Mouse (Mus musculus): ENCODE results near the gene Supt20. TPM values are rescaled to one million over a fixed set of nuclear protein-coding genes. Genes with fewer than 3 reads are reported as not detected.

The Supt20 gene
- polyA plus RNA-seq, 1 experiment from 2014 or later = 102 TPM

- H3K9me3 ChIP-seq (ENCODE audit: control insufficient read depth, low read length) = no peaks in the 10 kb centered on the region
- H3K36me3 ChIP-seq (ENCODE audit: control insufficient read depth, insufficient read depth) = peaks cover 3% of the 10 kb centered on the region; the same call in 1 of the 2 replicates
- H3K4me3 ChIP-seq (replicated peaks; ENCODE audit: low read length) = peak overlapping the region; percentile 87
- H3K27ac ChIP-seq (ENCODE audit: low read length) = peak overlapping the region; percentile 97
- peak overlapping the region; percentile 85 for H3K9ac ChIP-seq (replicated peaks; ENCODE audit: low read depth, low read length)
- H3K27me3 ChIP-seq (replicated peaks; ENCODE audit: control insufficient read depth, insufficient read depth, low read length) = no peaks in the 10 kb centered on the region
- ATAC-seq = no peak
- H3K4me1 ChIP-seq (replicated peaks; ENCODE audit: control insufficient read depth, insufficient read depth, low read length) = peaks cover 15% of the 10 kb centered on the region
- WGBS = 49% methylated on average over 18 of the region's 18 CpGs
- H3K4me2 ChIP-seq (ENCODE audit: low read length) = peak overlapping the region; percentile 88
Observed at GRCm38 (mm10) chr3:54736101-54736927, 43.7 kb downstream of the Supt20 start.

- Histone ChIP-seq H3K4me3 (replicated peaks; ENCODE audit: low read length) (no peak overlapping the region), H3K9ac (replicated peaks; ENCODE audit: low read depth, low read length) (no peak overlapping the region), H3K27me3 (replicated peaks; ENCODE audit: control insufficient read depth, insufficient read depth, low read length) (no peaks in the 10 kb centered on the region), H3K4me1 (replicated peaks; ENCODE audit: control insufficient read depth, insufficient read depth, low read length) (peaks cover 15% of the 10 kb centered on the region), H3K9me3 (ENCODE audit: control insufficient read depth, low read length) (no peaks in the 10 kb centered on the region), H3K36me3 (ENCODE audit: control insufficient read depth, insufficient read depth) (peaks cover 13% of the 10 kb centered on the region), H3K4me2 (ENCODE audit: low read length) (no peak overlapping the region), H3K27ac (ENCODE audit: low read length) (no peak overlapping the region)
- ATAC-seq = no peak
- 97% methylated on average over 8 of the region's 8 CpGs for WGBS
Observed at GRCm38 (mm10) chr3:54737317-54737716, 44.7 kb downstream of the Supt20 start.

DNA sequence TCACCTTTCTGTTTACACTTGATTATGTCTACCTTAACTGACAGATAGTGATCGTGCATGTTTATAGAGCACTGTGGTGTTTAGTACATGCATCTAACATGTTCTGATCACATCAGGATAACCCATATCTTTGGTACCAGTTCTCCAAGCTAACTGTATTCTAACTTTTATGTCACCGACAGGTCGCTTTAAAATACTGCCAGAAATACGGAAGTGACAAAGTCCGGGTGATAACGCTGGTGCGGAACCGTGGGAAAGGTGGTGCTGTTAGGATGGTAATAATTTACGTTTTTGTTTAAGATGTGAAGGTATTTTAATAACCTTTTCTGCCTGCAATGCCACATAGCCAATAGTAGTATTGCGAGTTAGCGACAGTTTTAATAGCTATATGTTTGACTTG, 49.4 kb downstream of the Supt20 start:
- Histone ChIP-seq H3K9me3 (ENCODE audit: control insufficient read depth, low read length) (no peaks in the 10 kb centered on the region), H3K9ac (replicated peaks; ENCODE audit: low read depth, low read length) (no peak overlapping the region), H3K4me1 (replicated peaks; ENCODE audit: control insufficient read depth, insufficient read depth, low read length) (no peaks in the 10 kb centered on the region), H3K27me3 (replicated peaks; ENCODE audit: control insufficient read depth, insufficient read depth, low read length) (no peaks in the 10 kb centered on the region), H3K27ac (ENCODE audit: low read length) (no peak overlapping the region), H3K4me3 (replicated peaks; ENCODE audit: low read length) (no peak overlapping the region), H3K4me2 (ENCODE audit: low read length) (no peak overlapping the region), H3K36me3 (ENCODE audit: control insufficient read depth, insufficient read depth) (peaks cover 44% of the 10 kb centered on the region)
- no peak for ATAC-seq
- WGBS = 97% methylated on average over 11 of the region's 11 CpGs

GRCm38 (mm10) chr3:54745799-54746198, 53.2 kb downstream of the Supt20 start:
- Histone ChIP-seq H3K27me3 (replicated peaks; ENCODE audit: control insufficient read depth, insufficient read depth, low read length) (no peaks in the 10 kb centered on the region), H3K4me3 (replicated peaks; ENCODE audit: low read length) (no peak overlapping the region), H3K36me3 (ENCODE audit: control insufficient read depth, insufficient read depth) (peaks cover 70% of the 10 kb centered on the region), H3K9me3 (ENCODE audit: control insufficient read depth, low read length) (no peaks in the 10 kb centered on the region), H3K9ac (replicated peaks; ENCODE audit: low read depth, low read length) (no peak overlapping the region), H3K4me2 (ENCODE audit: low read length) (no peak overlapping the region), H3K4me1 (replicated peaks; ENCODE audit: control insufficient read depth, insufficient read depth, low read length) (no peaks in the 10 kb centered on the region), H3K27ac (ENCODE audit: low read length) (no peak overlapping the region)
- ATAC-seq = 0 out of 2 replicates have a peak, but pooled peaks have one; percentile 20
- 56% methylated on average over 5 of the region's 5 CpGs for WGBS

GRCm38 (mm10) chr3:54753411-54753810, 60.8 kb downstream of the Supt20 start:
- H3K4me1 ChIP-seq (replicated peaks; ENCODE audit: control insufficient read depth, insufficient read depth, low read length) = peaks cover 14% of the 10 kb centered on the region
- no peaks in the 10 kb centered on the region for H3K9me3 ChIP-seq (ENCODE audit: control insufficient read depth, low read length)
- no peak overlapping the region for H3K4me2 ChIP-seq (ENCODE audit: low read length)
- no peak overlapping the region for H3K27ac ChIP-seq (ENCODE audit: low read length)
- no peak for ATAC-seq
- peaks cover 6% of the 10 kb centered on the region; the same call in 1 of the 2 replicates for H3K27me3 ChIP-seq (replicated peaks; ENCODE audit: control insufficient read depth, insufficient read depth, low read length)
- WGBS = 78% methylated on average over 4 of the region's 4 CpGs
- H3K9ac ChIP-seq (replicated peaks; ENCODE audit: low read depth, low read length) = no peak overlapping the region
- peaks cover 15% of the 10 kb centered on the region; the same call in 1 of the 2 replicates for H3K36me3 ChIP-seq (ENCODE audit: control insufficient read depth, insufficient read depth)
- H3K4me3 ChIP-seq (replicated peaks; ENCODE audit: low read length) = no peak overlapping the region

- ATAC-seq = peak; percentile 75
- Histone ChIP-seq H3K9ac (replicated peaks; ENCODE audit: low read depth, low read length) (peak within 1 kb of the TSS; percentile 68), H3K4me2 (ENCODE audit: low read length) (peak within 1 kb of the TSS; percentile 100), H3K36me3 (ENCODE audit: control insufficient read depth, insufficient read depth) (0 out of 2 replicates have a peak, but pooled peaks cover 1% of the 10 kb centered on the region), H3K4me1 (replicated peaks; ENCODE audit: control insufficient read depth, insufficient read depth, low read length) (peaks cover 14% of the 10 kb centered on the region), H3K27ac (ENCODE audit: low read length) (no peak within 1 kb of the TSS), H3K27me3 (replicated peaks; ENCODE audit: control insufficient read depth, insufficient read depth, low read length) (peaks cover 6% of the 10 kb centered on the region; the same call in 1 of the 2 replicates), H3K4me3 (replicated peaks; ENCODE audit: low read length) (peak within 1 kb of the TSS; percentile 59), H3K9me3 (ENCODE audit: control insufficient read depth, low read length) (no peaks in the 10 kb centered on the region)
- under 1% methylated on average over 61 of the region's 66 CpGs for WGBS
Observed at GRCm38 (mm10) chr3:54755145-54756041, 62.8 kb downstream of the Supt20 start, which contains the start of gene Smad9. Gene Smad9 (plus strand): TSS chr3:54755582.

GRCm38 (mm10) chr3:54756058-54756457, 63.5 kb downstream of the Supt20 start:
- H3K4me2 ChIP-seq (ENCODE audit: low read length) = peak overlapping the region; percentile 100
- WGBS = under 1% methylated on average over 11 of the region's 11 CpGs
- no peaks in the 10 kb centered on the region for H3K36me3 ChIP-seq (ENCODE audit: control insufficient read depth, insufficient read depth)
- H3K9ac ChIP-seq (replicated peaks; ENCODE audit: low read depth, low read length) = peak overlapping the region; percentile 68; the same call in 1 of the 2 replicates
- ATAC-seq = peak; percentile 59
- H3K27ac ChIP-seq (ENCODE audit: low read length) = no peak overlapping the region
- no peaks in the 10 kb centered on the region for H3K9me3 ChIP-seq (ENCODE audit: control insufficient read depth, low read length)
- H3K4me3 ChIP-seq (replicated peaks; ENCODE audit: low read length) = peak overlapping the region; percentile 59
- H3K27me3 ChIP-seq (replicated peaks; ENCODE audit: control insufficient read depth, insufficient read depth, low read length) = peaks cover 6% of the 10 kb centered on the region; the same call in 1 of the 2 replicates
- H3K4me1 ChIP-seq (replicated peaks; ENCODE audit: control insufficient read depth, insufficient read depth, low read length) = peaks cover 14% of the 10 kb centered on the region

- no peaks in the 10 kb centered on the region for H3K9me3 ChIP-seq (ENCODE audit: control insufficient read depth, low read length)
- no peak overlapping the region for H3K9ac ChIP-seq (replicated peaks; ENCODE audit: low read depth, low read length)
- no peak for ATAC-seq
- WGBS = 85% methylated on average over 8 of the region's 8 CpGs
- H3K27ac ChIP-seq (ENCODE audit: low read length) = no peak overlapping the region
- no peaks in the 10 kb centered on the region for H3K36me3 ChIP-seq (ENCODE audit: control insufficient read depth, insufficient read depth)
- H3K27me3 ChIP-seq (replicated peaks; ENCODE audit: control insufficient read depth, insufficient read depth, low read length) = peaks cover 6% of the 10 kb centered on the region; the same call in 1 of the 2 replicates
- no peak overlapping the region for H3K4me2 ChIP-seq (ENCODE audit: low read length)
- H3K4me3 ChIP-seq (replicated peaks; ENCODE audit: low read length) = no peak overlapping the region
- peaks cover 14% of the 10 kb centered on the region for H3K4me1 ChIP-seq (replicated peaks; ENCODE audit: control insufficient read depth, insufficient read depth, low read length)
Observed at GRCm38 (mm10) chr3:54757446-54757845, 64.8 kb downstream of the Supt20 start.

DNA sequence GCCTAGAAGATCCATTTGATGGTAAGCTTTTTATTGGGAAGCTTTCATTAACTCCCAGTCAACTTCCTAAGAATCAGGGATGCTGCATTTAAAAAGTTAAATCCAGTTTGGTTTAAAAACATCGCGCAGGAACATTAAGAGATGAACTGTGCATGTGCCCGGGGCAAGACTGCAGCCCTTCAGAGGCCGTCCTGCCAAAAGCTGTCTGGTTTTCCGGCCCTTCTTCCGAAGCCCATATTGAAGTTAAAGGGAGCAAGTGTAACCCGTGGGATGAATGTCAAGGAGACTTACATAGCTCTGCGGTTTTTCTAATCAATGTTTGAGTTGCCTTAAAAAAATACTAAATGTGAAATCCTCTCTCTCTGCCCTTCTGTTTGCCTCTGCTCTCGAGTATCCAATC, 66.6 kb downstream of the Supt20 start:
- Histone ChIP-seq H3K27me3 (replicated peaks; ENCODE audit: control insufficient read depth, insufficient read depth, low read length) (peaks cover 6% of the 10 kb centered on the region; the same call in 1 of the 2 replicates), H3K4me1 (replicated peaks; ENCODE audit: control insufficient read depth, insufficient read depth, low read length) (peaks cover 14% of the 10 kb centered on the region), H3K27ac (ENCODE audit: low read length) (no peak overlapping the region), H3K4me3 (replicated peaks; ENCODE audit: low read length) (no peak overlapping the region), H3K36me3 (ENCODE audit: control insufficient read depth, insufficient read depth) (no peaks in the 10 kb centered on the region), H3K4me2 (ENCODE audit: low read length) (no peak overlapping the region), H3K9me3 (ENCODE audit: control insufficient read depth, low read length) (no peaks in the 10 kb centered on the region), H3K9ac (replicated peaks; ENCODE audit: low read depth, low read length) (no peak overlapping the region)
- WGBS = 83% methylated on average over 9 of the region's 9 CpGs
- ATAC-seq = no peak
